Mouse (Mus musculus) liver, postnatal 0 days (tissue): ENCODE results near the gene Cep97. TPM values are rescaled to one million over a fixed set of nuclear protein-coding genes. Genes with fewer than 3 reads are reported as not detected.
A peak's percentile ranks its signal among the peaks of the same experiment; 100 is the strongest.
"Not testable (repeated sequence)": the region's sequence is repeated elsewhere in the genome, so short reads cannot be mapped to it uniquely, and the experiment has no call there.

Experiments
- ATAC-seq: fragments of 200-750 bp; cut with Nextera tagmentation; 2 replicates; pipeline ENCODE4 v1.8.0; 2017; ENCODE audit warnings: mild to moderate bottlenecking, moderate library complexity
- DNase-seq: peaks from one replicate; pipeline ENCODE4 v3.0.0-alpha.2; 2016
- H3K27ac ChIP-seq: fragments of 300-500 bp; sonication (generic); 2 replicates; pipeline ENCODE4 v1.5.1; 2014; ENCODE audit warnings: antibody characterized with exemption, moderate library complexity, mild to moderate bottlenecking, low read depth
- H3K27me3 ChIP-seq: fragments of 300-500 bp; sonication (generic); 2 replicates; pipeline ENCODE4 v1.6.1; 2014; ENCODE audit warnings: low read length, control low read depth, mixed read lengths; ENCODE audit not compliant: insufficient read depth
- H3K36me3 ChIP-seq: fragments of 300-500 bp; sonication (generic); replicated peaks from 2 replicates; pipeline ENCODE4 v1.6.1; 2014; ENCODE audit warnings: mild to moderate bottlenecking, control low read depth, low read length, moderate library complexity, mixed read lengths; ENCODE audit not compliant: insufficient read depth
- H3K4me1 ChIP-seq: fragments of 300-500 bp; sonication (generic); 2 replicates; pipeline ENCODE4 v1.6.1; 2014; ENCODE audit warnings: antibody characterized with exemption, mild to moderate bottlenecking, control low read depth; ENCODE audit not compliant: insufficient read depth
- H3K4me2 ChIP-seq: fragments of 300-500 bp; sonication (generic); 2 replicates; pipeline ENCODE4 v1.6.1; 2014; ENCODE audit warnings: low read depth, mild to moderate bottlenecking, low read length, moderate library complexity, mixed read lengths
- H3K4me3 ChIP-seq: fragments of 300-500 bp; sonication (generic); 2 replicates; pipeline ENCODE4 v1.5.1; 2014; ENCODE audit warnings: low read depth, low read length
- H3K9ac ChIP-seq: fragments of 300-500 bp; sonication (generic); replicated peaks from 2 replicates; pipeline ENCODE4 v1.6.1; 2014; ENCODE audit warnings: mild to moderate bottlenecking, moderate library complexity
- H3K9me3 ChIP-seq: fragments of 300-500 bp; sonication (generic); 2 replicates; pipeline ENCODE4 v1.6.1; 2016; ENCODE audit warnings: mild to moderate bottlenecking, control low read depth, low read length, mixed read lengths
- CTCF ChIP-seq: sonication (generic); IDR thresholded peaks from 2 replicates; pipeline ENCODE4 v1.5.1; 2016; ENCODE audit warnings: antibody characterized with exemption, low read depth
- EP300 ChIP-seq: IDR thresholded peaks from 2 replicates; pipeline ENCODE4 v1.6.1; 2016; ENCODE audit warnings: antibody characterized with exemption, low read depth, mild to moderate bottlenecking
- WGBS: fragments of 180-500 bp; shearing (Covaris S2); extraction: QIAGEN DNeasy Blood & Tissue Kit; methylation state at CpG from one replicate; pipeline ENCODE4 v1.1.7; 2014; ENCODE audit not compliant: insufficient replicate concordance; 5-methylcytosine and 5-hydroxymethylcytosine counted together
- polyA plus RNA-seq: library from polyadenylated mRNA; unstranded; fragments of >200 nt; fragmentation: Nextera tagmentation; extraction: Ambion mirVana; gene quantifications from 2 replicates; pipeline ENCODE4 v1.2.1, GENCODE M21; 2015

Cep97 gene
- polyA plus RNA-seq, 1 experiment from 2014 or later, result 2.7 TPM

GRCm38 (mm10) chr16:55876025-55876424, 58.6 kb downstream of the Cep97 start:
- Histone ChIP-seq H3K36me3 (0 out of 2 replicates have a peak, but pooled peaks cover 2% of the 10 kb centered on the region), H3K4me3 (no peak overlapping the region), H3K4me1 (no peaks in the 10 kb centered on the region), H3K27ac (no peak overlapping the region), H3K27me3 (no peaks in the 10 kb centered on the region), H3K9me3 (no peaks in the 10 kb centered on the region), H3K4me2 (no peak overlapping the region), H3K9ac (no peak overlapping the region)
- DNase-seq (no peak), ATAC-seq (no peak)
- WGBS, result 61% methylated on average over 6 of the region's 6 CpGs
- TF ChIP-seq CTCF (no peak), EP300 (no peak)

GRCm38 (mm10) chr16:55863832-55864231, 70.8 kb downstream of the Cep97 start:
- Histone ChIP-seq H3K9ac (no peak overlapping the region), H3K4me3 (no peak overlapping the region), H3K27ac (no peak overlapping the region), H3K27me3 (no peaks in the 10 kb centered on the region), H3K9me3 (no peaks in the 10 kb centered on the region), H3K4me1 (no peaks in the 10 kb centered on the region), H3K4me2 (no peak overlapping the region), H3K36me3 (no peaks in the 10 kb centered on the region)
- WGBS, result 65% methylated on average over 4 of the region's 4 CpGs
- DNase-seq (no peak), ATAC-seq (no peak)
- TF ChIP-seq EP300, result no peak
- no peak for TF ChIP-seq CTCF

- no peak overlapping the region for H3K27ac ChIP-seq
- TF ChIP-seq CTCF (peak; percentile 99), EP300 (no peak; the same call in 1 of the 2 replicates)
- no peak overlapping the region for H3K4me2 ChIP-seq
- WGBS, result 21% methylated on average over 7 of the region's 7 CpGs
- H3K36me3 ChIP-seq, result no peaks in the 10 kb centered on the region
- H3K4me3 ChIP-seq, result no peak overlapping the region
- H3K9ac ChIP-seq, result no peak overlapping the region
- no peaks in the 10 kb centered on the region for H3K9me3 ChIP-seq
- no peaks in the 10 kb centered on the region for H3K4me1 ChIP-seq
- DNase-seq (peak; percentile 74), ATAC-seq (peak; percentile 71)
- no peaks in the 10 kb centered on the region for H3K27me3 ChIP-seq
Observed at GRCm38 (mm10) chr16:55863149-55863815, 71.4 kb downstream of the Cep97 start.

- H3K4me1 ChIP-seq, result no peaks in the 10 kb centered on the region
- no peak overlapping the region for H3K4me2 ChIP-seq
- TF ChIP-seq CTCF, result no peak
- no peak for TF ChIP-seq EP300
- H3K27ac ChIP-seq, result no peak overlapping the region
- 77% methylated on average over 3 of the region's 3 CpGs for WGBS
- ATAC-seq (no peak), DNase-seq (no peak)
- no peak overlapping the region for H3K4me3 ChIP-seq
- no peak overlapping the region for H3K9ac ChIP-seq
- H3K36me3 ChIP-seq, result no peaks in the 10 kb centered on the region
- H3K27me3 ChIP-seq, result no peaks in the 10 kb centered on the region
- no peaks in the 10 kb centered on the region for H3K9me3 ChIP-seq
Observed at GRCm38 (mm10) chr16:55861104-55861503, 73.6 kb downstream of the Cep97 start.

GRCm38 (mm10) chr16:55859421-55859820, 75.2 kb downstream of the Cep97 start:
- not testable (repeated sequence) for ATAC-seq, H3K4me1 ChIP-seq, H3K4me3 ChIP-seq, H3K9me3 ChIP-seq, H3K27ac ChIP-seq, H3K27me3 ChIP-seq, H3K4me2 ChIP-seq, H3K9ac ChIP-seq, DNase-seq, H3K36me3 ChIP-seq
- WGBS, result 84% methylated on average over 4 of the region's 4 CpGs

- Histone ChIP-seq H3K4me2 (no peak overlapping the region), H3K27me3 (no peaks in the 10 kb centered on the region), H3K27ac (no peak overlapping the region), H3K4me1 (no peaks in the 10 kb centered on the region), H3K36me3 (no peaks in the 10 kb centered on the region), H3K9ac (no peak overlapping the region), H3K4me3 (no peak overlapping the region), H3K9me3 (no peaks in the 10 kb centered on the region)
- WGBS, result 76% methylated on average over 6 of the region's 6 CpGs
- no peak for ATAC-seq
- peak; percentile 74 for DNase-seq
- TF ChIP-seq CTCF (peak; percentile 72), EP300 (no peak)
Observed at GRCm38 (mm10) chr16:55858465-55858864, 76.2 kb downstream of the Cep97 start.
